Mouse (Mus musculus): ENCODE measurements around the gene Coa4. TPM values are rescaled to one million over a fixed set of nuclear protein-coding genes. Genes with fewer than 3 reads are reported as not detected.

The Coa4 gene
- polyA plus RNA-seq, 1 experiment from 2014 or later = 22.0 TPM

DNA sequence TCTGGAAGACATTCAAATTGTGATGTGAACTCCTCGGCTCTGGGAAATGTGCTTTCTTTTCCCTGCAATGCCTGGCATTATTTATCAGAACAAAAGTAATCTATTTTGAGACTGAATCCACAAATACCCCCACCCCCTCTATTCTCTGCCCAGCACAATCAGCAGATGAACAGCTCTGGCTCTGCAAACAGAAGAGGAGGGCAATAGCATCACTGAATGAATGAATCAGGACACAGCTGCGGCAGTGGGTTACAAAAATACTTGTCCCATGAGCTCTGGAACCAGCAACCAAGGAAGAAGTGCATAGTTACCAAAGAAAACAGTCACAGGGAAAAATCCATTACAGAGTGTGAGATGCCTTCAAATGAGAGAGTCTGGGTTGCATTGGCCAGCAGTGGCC is 41.9 kb downstream of the Coa4 start:
- no peak overlapping the region for H3K4me3 ChIP-seq
- H3K27ac ChIP-seq (replicated peaks) = no peak overlapping the region
- H3K36me3 ChIP-seq = no peaks in the 10 kb centered on the region
- DNase-seq (ENCODE audit: low spot score) = no peak
- H3K27me3 ChIP-seq (ENCODE audit: low read depth, poor library complexity, severe bottlenecking) = no peaks in the 10 kb centered on the region
- H3K9me3 ChIP-seq (replicated peaks) = no peaks in the 10 kb centered on the region
- H3K4me1 ChIP-seq = peaks cover 8% of the 10 kb centered on the region
- WGBS = 73% methylated on average over 2 of the region's 2 CpGs

DNA sequence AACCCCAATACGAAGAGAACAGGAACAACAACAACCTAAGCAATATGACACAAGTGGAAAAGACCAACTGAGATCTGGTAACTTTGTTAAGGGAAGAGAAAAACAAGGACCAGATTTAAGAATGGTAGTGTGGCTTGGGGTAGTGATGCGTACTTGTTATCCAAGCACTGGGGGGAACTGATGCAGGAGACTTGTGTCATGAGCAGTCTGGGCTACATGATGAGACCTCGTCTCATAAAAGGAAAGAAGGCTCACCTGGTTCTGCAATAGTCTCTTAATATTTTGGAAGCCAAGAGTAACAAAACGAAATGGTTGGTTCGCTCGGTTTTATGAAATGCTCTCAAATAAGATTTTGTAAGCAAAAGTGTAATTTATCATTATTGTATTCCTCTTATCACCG is 45.4 kb downstream of the Coa4 start:
- H3K27me3 ChIP-seq (ENCODE audit: low read depth, poor library complexity, severe bottlenecking) = no peaks in the 10 kb centered on the region
- DNase-seq (ENCODE audit: low spot score) = no peak
- H3K4me1 ChIP-seq = peaks cover 8% of the 10 kb centered on the region
- peak overlapping the region; percentile 70 for H3K4me3 ChIP-seq
- no peaks in the 10 kb centered on the region for H3K9me3 ChIP-seq (replicated peaks)
- H3K36me3 ChIP-seq = no peaks in the 10 kb centered on the region
- no peak overlapping the region for H3K27ac ChIP-seq (replicated peaks)
- WGBS = 41% methylated on average over 7 of the region's 7 CpGs

DNA sequence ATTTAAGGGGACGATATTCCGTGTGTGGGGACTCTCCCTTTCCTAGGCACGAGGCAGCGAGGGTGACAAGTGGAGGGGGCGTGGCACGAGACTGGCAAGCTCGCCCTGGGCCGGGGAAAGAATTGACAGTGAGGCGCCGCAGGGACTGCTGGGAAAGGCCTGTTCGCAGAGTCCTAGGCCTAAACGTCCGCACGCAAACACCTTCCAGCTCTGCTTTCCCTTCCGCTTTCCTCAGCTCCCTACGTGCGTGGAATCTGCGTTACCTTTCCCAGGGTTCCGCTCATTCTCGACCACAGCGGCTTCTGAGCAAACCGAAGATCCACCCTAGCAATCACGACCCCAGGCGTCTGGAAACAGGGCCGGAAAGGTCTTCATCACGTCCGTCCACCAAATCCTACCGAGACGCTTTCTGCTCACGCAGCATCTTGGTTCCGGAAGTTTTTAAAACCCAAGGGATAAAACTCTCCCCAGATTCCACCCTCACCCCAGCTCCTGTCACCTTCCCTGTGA is 45.9 kb downstream of the Coa4 start:
- no peaks in the 10 kb centered on the region for H3K27me3 ChIP-seq (ENCODE audit: low read depth, poor library complexity, severe bottlenecking)
- peak overlapping the region; percentile 96 for H3K27ac ChIP-seq (replicated peaks)
- under 1% methylated on average over 31 of the region's 31 CpGs for WGBS
- peaks cover 8% of the 10 kb centered on the region for H3K4me1 ChIP-seq
- H3K9me3 ChIP-seq (replicated peaks) = no peaks in the 10 kb centered on the region
- peak; percentile 88 for DNase-seq (ENCODE audit: low spot score)
- H3K4me3 ChIP-seq = peak overlapping the region; percentile 70
- H3K36me3 ChIP-seq = no peaks in the 10 kb centered on the region

DNA sequence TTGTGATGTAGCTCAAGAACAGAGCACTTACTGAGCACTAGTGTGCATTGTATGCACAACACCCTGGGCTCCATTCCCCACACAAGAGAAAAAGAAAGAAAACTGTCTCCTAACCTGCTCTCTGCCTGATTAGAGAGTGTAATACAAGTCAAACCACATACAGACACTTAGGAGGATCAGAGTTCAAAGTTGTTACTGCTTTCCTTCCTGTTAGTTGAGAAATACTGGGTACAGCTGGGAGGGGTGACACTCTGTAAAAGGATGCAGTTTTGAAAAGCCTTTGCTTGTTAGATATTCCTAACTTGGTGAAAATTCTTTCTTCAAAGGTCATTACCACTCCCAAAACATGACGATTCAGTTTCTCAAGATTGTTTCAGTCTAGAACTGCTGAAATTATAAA is 52.9 kb downstream of the Coa4 start:
- Histone ChIP-seq H3K9me3 (replicated peaks) (no peaks in the 10 kb centered on the region), H3K27ac (replicated peaks) (no peak overlapping the region), H3K4me1 (peaks cover 14% of the 10 kb centered on the region; the same call in 1 of the 2 replicates), H3K36me3 (no peaks in the 10 kb centered on the region), H3K27me3 (ENCODE audit: low read depth, poor library complexity, severe bottlenecking) (no peaks in the 10 kb centered on the region), H3K4me3 (no peak overlapping the region)
- 81% methylated on average over 1 of the region's 1 CpGs for WGBS
- no peak for DNase-seq (ENCODE audit: low spot score)

Other genes with a start within 250 kb of the Coa4 start
- 30.7 and 32.8 TPM in 2 replicates for gene C2cd3, start 164.8 kb upstream of the Coa4 start, polyA plus RNA-seq (2016; fragmentation: Nextera tagmentation; extraction: Ambion mirVana)
- 96.9 and 111 TPM in 2 replicates for gene Ppme1, start 164.8 kb upstream of the Coa4 start, polyA plus RNA-seq (2016; fragmentation: Nextera tagmentation; extraction: Ambion mirVana)
- not detected in 2 replicates for gene Ucp3, start 64.1 kb upstream of the Coa4 start, polyA plus RNA-seq (2016; fragmentation: Nextera tagmentation; extraction: Ambion mirVana)
- 81.4 and 93.1 TPM in 2 replicates for gene Ucp2, start 43.7 kb upstream of the Coa4 start, polyA plus RNA-seq (2016; fragmentation: Nextera tagmentation; extraction: Ambion mirVana)
- gene Dnajb13, start 22.1 kb upstream of the Coa4 start, polyA plus RNA-seq (2016; fragmentation: Nextera tagmentation; extraction: Ambion mirVana) = 0.42 and 0.81 TPM in 2 replicates
- 98.2 and 105 TPM in 2 replicates for gene Rab6a, start 70.3 kb downstream of the Coa4 start, polyA plus RNA-seq (2016; fragmentation: Nextera tagmentation; extraction: Ambion mirVana)
- gene Mrpl48, start 71.2 kb downstream of the Coa4 start, polyA plus RNA-seq (2016; fragmentation: Nextera tagmentation; extraction: Ambion mirVana) = 63.2 and 68.9 TPM in 2 replicates
- gene Plekhb1, start 125.3 kb downstream of the Coa4 start, polyA plus RNA-seq (2016; fragmentation: Nextera tagmentation; extraction: Ambion mirVana) = 4.2 and 4.4 TPM in 2 replicates
- 29.3 and 37.3 TPM in 2 replicates for gene Fam168a, start 169.6 kb downstream of the Coa4 start, polyA plus RNA-seq (2016; fragmentation: Nextera tagmentation; extraction: Ambion mirVana)